Mouse (Mus musculus) heart, embryonic 15.5 days (tissue): ENCODE measurements around the gene Prss16. TPM values are rescaled to one million over a fixed set of nuclear protein-coding genes. Genes with fewer than 3 reads are reported as not detected.
A peak's percentile ranks its signal among the peaks of the same experiment; 100 is the strongest.

Experiments
- ATAC-seq: fragments of 200-750 bp; cut with Nextera tagmentation; replicated peaks from 2 replicates; pipeline ENCODE4 v1.8.0; 2017; ENCODE audit warnings: low read depth, moderate TSS enrichment; ENCODE audit not compliant: insufficient number of reproducible peaks, insufficient read depth, low FRiP score
- H3K27ac ChIP-seq: fragments of 300-500 bp; sonication (generic); 2 replicates; pipeline ENCODE4 v1.5.1; 2015; ENCODE audit warnings: mild to moderate bottlenecking, inconsistent platforms
- H3K27me3 ChIP-seq: fragments of 300-500 bp; sonication (generic); 2 replicates; pipeline ENCODE4 v1.6.1; 2015; ENCODE audit warnings: inconsistent platforms
- H3K36me3 ChIP-seq: fragments of 300-500 bp; sonication (generic); 2 replicates; pipeline ENCODE4 v1.6.1; 2015; ENCODE audit warnings: mild to moderate bottlenecking, inconsistent platforms
- H3K4me1 ChIP-seq: fragments of 300-500 bp; sonication (generic); replicated peaks from 2 replicates; pipeline ENCODE4 v1.6.1; 2015; ENCODE audit warnings: inconsistent platforms
- H3K4me2 ChIP-seq: fragments of 300-500 bp; sonication (generic); 2 replicates; pipeline ENCODE4 v1.6.1; 2015; ENCODE audit warnings: inconsistent platforms, mild to moderate bottlenecking, moderate library complexity
- H3K4me3 ChIP-seq: fragments of 300-500 bp; sonication (generic); 2 replicates; pipeline ENCODE4 v1.5.1; 2015; ENCODE audit warnings: mild to moderate bottlenecking, inconsistent platforms
- H3K9ac ChIP-seq: fragments of 300-500 bp; sonication (generic); 2 replicates; pipeline ENCODE4 v1.6.1; 2015; ENCODE audit warnings: mild to moderate bottlenecking, inconsistent platforms
- H3K9me3 ChIP-seq: fragments of 300-500 bp; sonication (generic); replicated peaks from 2 replicates; pipeline ENCODE4 v1.6.1; 2016; ENCODE audit warnings: inconsistent platforms
- WGBS: fragments of 180-500 bp; shearing (Covaris S2); methylation state at CpG from one replicate; pipeline ENCODE4 v1.1.7; 2015; ENCODE audit warnings: mixed read lengths; 5-methylcytosine and 5-hydroxymethylcytosine counted together
- polyA plus RNA-seq: library from polyadenylated mRNA; unstranded; fragments of >200 nt; fragmentation: Nextera tagmentation; extraction: Ambion mirVana; gene quantifications from 2 replicates; pipeline ENCODE4 v1.2.1, GENCODE M21; 2015

The Prss16 gene
- polyA plus RNA-seq, 1 experiment from 2014 or later, result 9.5 TPM

DNA sequence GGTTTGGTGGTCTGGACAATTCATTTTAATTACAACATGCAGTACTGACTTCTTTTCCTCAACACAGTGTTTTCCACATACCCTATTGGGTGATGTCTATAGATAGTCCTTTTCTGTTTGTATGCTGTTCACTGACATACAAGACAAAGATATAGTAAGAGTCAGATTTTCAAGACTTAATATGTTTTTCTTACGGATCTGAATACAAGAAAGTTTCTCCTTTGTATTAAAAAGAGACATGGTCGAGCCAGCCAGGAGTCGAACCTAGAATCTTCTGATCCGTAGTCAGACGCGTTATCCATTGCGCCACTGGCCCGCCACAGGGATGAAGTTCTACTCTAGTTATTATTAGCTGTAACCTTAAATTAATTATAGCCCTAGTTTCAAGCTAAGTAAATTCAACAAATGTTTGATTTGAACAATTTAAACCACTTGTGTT is 11.4 kb upstream of the Prss16 start:
- Histone ChIP-seq H3K9ac (peak overlapping the region; percentile 57), H3K4me3 (peak overlapping the region; percentile 61), H3K4me2 (peak overlapping the region; percentile 77), H3K36me3 (no peaks in the 10 kb centered on the region), H3K9me3 (no peaks in the 10 kb centered on the region), H3K4me1 (peaks cover 4% of the 10 kb centered on the region; the same call in 1 of the 2 replicates), H3K27me3 (peaks cover 11% of the 10 kb centered on the region), H3K27ac (no peak overlapping the region; the same call in 1 of the 2 replicates)
- under 1% methylated on average over 8 of the region's 8 CpGs for WGBS
- peak; percentile 43; the same call in 1 of the 2 replicates for ATAC-seq

DNA sequence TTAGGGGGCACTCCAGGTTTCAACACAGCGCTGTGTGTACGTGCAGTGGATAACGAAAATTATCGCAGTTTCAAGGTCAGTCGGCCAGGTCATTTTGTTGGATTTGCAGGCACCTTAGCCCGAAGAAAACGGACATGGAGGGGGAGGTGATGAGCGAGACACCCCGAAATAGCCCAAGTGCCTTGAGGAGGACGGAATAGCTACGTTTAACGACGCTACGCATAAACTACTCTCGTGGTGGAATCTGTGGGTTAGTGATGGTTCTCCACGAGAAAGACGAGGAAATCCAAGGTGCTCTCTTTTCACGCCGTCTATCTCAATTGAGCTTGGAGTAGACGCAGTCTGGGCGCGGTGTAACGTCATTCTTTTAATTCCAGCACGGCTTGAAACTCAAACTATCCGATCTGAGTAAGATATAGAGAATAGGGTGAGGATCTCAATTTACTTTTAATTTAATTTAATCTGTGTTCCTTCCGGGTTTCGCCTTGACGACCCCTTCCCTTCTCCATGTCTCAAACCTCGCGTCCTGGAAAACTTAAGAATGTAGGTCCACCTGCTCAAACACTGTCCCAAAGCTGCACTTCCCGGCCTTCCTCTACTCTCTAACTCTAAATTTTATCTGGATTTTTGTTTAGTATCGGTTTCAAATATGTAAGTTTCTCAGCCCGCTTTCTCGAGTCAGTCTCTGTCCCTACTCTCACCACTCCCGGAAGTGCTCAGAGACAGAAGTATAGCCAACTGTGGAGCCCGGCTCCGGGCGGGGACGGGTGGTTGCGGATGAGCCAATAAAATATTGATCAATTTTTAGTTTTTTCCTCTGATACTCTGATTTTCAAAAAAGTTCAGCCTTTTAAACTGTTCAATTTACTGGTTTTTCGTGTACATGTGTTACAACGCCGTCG is 10.6 kb upstream of the Prss16 start:
- peak overlapping the region; percentile 57 for H3K9ac ChIP-seq
- 2% methylated on average over 44 of the region's 44 CpGs for WGBS
- H3K27me3 ChIP-seq, result peaks cover 17% of the 10 kb centered on the region
- peak overlapping the region; percentile 61 for H3K4me3 ChIP-seq
- no peaks in the 10 kb centered on the region for H3K36me3 ChIP-seq
- no peaks in the 10 kb centered on the region for H3K9me3 ChIP-seq
- 0 out of 2 replicates have a peak, but pooled peaks cover 4% of the 10 kb centered on the region for H3K4me1 ChIP-seq
- H3K4me2 ChIP-seq, result peak overlapping the region; percentile 77
- H3K27ac ChIP-seq, result no peak overlapping the region
- ATAC-seq, result no peak

DNA sequence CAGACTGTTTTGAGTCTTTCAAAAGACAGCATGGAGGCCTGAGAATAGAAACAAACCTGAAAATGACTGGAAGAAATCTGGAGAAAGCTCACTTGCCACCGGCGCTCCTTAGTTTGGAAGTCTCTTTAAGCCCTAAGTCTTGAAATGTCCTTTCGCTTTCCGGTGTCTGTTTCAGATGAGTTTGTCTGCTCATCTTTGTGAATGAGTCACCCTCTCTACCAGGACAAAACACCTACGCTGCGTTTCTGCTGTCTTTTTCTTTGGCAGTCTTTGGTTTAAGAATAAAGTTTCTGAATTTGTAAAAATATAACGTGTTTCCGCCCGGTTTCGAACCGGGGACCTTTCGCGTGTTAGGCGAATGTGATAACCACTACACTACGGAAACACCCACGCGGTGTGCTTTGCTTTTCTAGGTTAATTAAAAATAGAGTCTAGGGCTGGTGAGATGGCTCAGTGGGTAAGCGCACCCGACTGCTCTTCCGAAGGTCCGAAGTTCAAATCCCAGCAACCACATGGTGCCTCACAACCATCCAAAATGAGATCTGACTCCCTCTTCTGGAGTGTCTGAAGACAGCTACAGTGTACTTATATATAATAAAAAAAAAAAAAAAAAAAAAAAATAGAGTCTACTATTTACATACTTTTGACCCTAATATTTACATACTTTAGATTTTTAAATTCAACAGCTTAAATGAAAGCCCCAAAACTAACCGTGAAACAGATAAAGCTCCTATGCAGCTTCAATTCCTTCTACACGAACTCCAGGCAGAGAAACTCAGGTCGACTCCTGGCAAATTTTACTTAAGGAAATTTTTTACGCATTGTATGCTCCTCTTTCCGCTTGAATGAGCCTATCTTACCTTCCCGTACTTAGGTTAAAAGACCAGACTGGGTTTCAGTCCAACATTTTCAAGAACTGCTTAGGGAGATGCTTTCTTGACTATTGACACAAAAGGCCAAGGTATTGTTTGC is 6.2 kb upstream of the Prss16 start:
- 16% methylated on average over 27 of the region's 27 CpGs for WGBS
- peaks cover 10% of the 10 kb centered on the region for H3K4me1 ChIP-seq
- no peaks in the 10 kb centered on the region for H3K9me3 ChIP-seq
- peak overlapping the region; percentile 55 for H3K4me2 ChIP-seq
- H3K4me3 ChIP-seq, result 0 out of 2 replicates have a peak overlapping the region, but pooled peaks have one; percentile 28
- H3K27me3 ChIP-seq, result peaks cover 53% of the 10 kb centered on the region
- no peaks in the 10 kb centered on the region for H3K36me3 ChIP-seq
- ATAC-seq, result 0 out of 2 replicates have a peak, but pooled peaks have one; percentile 53
- no peak overlapping the region for H3K27ac ChIP-seq
- no peak overlapping the region for H3K9ac ChIP-seq

DNA sequence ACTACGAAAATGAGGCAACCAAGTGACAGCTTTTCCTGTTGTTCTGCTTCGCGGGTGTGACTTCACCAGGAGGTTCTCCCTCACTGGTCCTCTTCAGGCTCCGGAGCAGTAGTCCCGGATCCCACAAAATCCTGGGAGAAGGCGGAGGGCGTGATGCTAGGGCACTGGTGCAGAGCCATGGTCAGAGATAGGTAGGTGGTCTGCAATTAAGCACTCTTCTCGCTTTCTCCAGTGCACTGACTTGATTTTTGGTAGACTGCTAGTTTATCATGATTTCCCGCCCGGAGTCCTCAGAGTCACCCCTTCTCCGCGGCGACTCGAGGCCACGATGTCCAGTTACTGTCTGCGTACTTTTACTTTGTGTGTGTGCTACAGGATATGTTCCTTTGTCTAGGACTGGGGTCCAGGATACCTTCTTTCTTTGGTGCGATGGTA is 4.9 kb upstream of the Prss16 start:
- Histone ChIP-seq H3K27me3 (peaks cover 66% of the 10 kb centered on the region), H3K4me3 (peak overlapping the region; percentile 28), H3K36me3 (no peaks in the 10 kb centered on the region), H3K9me3 (no peaks in the 10 kb centered on the region), H3K4me2 (peak overlapping the region; percentile 55), H3K27ac (no peak overlapping the region), H3K9ac (no peak overlapping the region), H3K4me1 (peaks cover 10% of the 10 kb centered on the region)
- WGBS, result 10% methylated on average over 17 of the region's 17 CpGs
- no peak for ATAC-seq

DNA sequence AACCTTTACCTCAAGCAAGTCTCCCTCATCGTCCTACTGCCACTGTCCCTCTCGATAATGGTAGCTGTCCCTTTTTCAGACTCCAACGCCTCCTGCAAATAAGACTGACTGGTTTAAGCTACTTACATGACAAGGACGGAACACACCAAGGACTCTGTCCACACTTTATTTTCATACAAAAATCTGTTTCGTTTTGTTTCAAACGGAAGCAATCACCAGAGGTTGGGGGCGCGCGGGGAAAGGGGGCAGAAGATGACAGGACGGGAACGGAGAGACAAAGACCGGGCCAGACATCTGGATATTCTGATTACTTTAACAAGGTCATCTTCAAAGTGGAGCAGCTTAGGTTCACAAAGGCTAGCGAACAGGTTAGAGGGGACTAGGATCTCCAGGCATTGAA is 4.2 kb upstream of the Prss16 start:
- WGBS, result 20% methylated on average over 13 of the region's 13 CpGs
- Histone ChIP-seq H3K27me3 (peaks cover 69% of the 10 kb centered on the region), H3K4me3 (peak overlapping the region; percentile 21; the same call in 1 of the 2 replicates), H3K4me1 (peaks cover 10% of the 10 kb centered on the region), H3K4me2 (peak overlapping the region; percentile 55), H3K9ac (no peak overlapping the region), H3K9me3 (no peaks in the 10 kb centered on the region), H3K36me3 (no peaks in the 10 kb centered on the region), H3K27ac (no peak overlapping the region)
- no peak for ATAC-seq

DNA sequence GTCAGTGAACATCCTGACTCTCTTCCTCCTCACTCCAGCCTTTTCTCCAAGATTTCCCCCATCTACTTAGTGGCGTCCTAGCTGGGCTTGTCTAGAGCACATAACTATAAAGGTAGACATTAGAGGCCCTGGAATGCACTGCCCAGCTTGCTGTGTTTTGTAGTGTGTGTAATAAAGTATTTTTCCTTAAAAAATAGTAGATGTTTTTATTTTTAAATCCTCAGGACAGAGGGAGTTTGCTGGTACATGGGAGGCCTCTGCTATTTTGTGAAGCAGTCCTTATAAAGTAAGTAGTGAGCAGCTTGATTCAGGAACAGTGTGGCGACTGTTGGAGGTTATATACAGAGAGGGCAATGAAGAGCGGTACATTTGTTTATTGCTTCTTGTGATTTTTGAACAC is 835 bp downstream of the Prss16 start:
- no peak overlapping the region for H3K4me3 ChIP-seq
- 74% methylated on average over 3 of the region's 3 CpGs for WGBS
- ATAC-seq, result no peak

DNA sequence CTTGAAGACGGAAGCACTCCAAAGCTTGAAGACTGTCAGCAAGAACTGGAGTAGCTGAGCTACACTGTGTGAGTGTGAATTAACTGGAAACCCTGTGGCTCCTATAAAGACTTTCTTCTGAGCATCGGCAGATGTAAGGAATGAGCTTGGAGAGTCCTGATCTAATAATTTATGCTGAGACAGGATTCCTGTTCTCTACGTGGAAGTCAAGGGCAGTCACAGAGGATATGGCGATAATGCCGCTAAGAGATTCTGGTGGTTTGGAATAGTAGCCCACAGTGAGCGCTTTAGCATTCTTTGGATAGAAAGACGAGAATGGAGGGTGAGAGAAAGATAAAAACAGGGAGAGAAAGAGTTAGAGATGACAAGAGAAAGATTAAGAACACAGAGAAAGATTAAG is 1.7 kb downstream of the Prss16 start:
- no peak overlapping the region for H3K27ac ChIP-seq
- H3K9ac ChIP-seq, result no peak overlapping the region
- no peaks in the 10 kb centered on the region for H3K9me3 ChIP-seq
- H3K4me3 ChIP-seq, result 0 out of 2 replicates have a peak overlapping the region, but pooled peaks have one; percentile 2
- peaks cover 19% of the 10 kb centered on the region for H3K4me1 ChIP-seq
- H3K4me2 ChIP-seq, result no peak overlapping the region
- no peak for ATAC-seq
- H3K36me3 ChIP-seq, result no peaks in the 10 kb centered on the region
- H3K27me3 ChIP-seq, result peaks cover 95% of the 10 kb centered on the region
- WGBS, result 56% methylated on average over 7 of the region's 7 CpGs

More for the DNA sequence above, 835 bp downstream of the Prss16 start:
- no peak overlapping the region for H3K4me2 ChIP-seq
- H3K27ac ChIP-seq, result no peak overlapping the region
- H3K9me3 ChIP-seq, result no peaks in the 10 kb centered on the region
- no peak overlapping the region for H3K9ac ChIP-seq
- H3K4me1 ChIP-seq, result peaks cover 19% of the 10 kb centered on the region
- H3K27me3 ChIP-seq, result peaks cover 93% of the 10 kb centered on the region
- H3K36me3 ChIP-seq, result no peaks in the 10 kb centered on the region

DNA sequence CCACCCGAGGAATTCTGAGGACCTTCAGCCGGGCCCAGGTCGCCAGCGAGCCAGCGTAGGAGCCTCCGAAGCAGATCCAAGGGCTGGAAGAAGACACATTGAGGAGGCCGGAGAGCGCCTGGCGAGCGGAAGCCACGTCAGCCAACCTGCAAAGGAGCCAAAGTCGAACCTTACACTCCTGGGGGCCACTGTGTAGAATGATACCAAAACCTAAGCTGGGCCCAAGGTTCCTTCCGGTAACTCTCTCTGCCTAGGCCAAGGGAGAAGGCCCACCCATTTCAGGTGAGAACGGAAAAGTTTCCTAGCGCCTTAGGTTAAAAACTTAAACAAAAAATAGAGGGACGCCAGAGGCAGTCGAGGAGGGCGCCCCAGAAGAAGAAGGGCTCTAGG is 2.4 kb downstream of the Prss16 start:
- H3K27ac ChIP-seq, result no peak overlapping the region
- no peaks in the 10 kb centered on the region for H3K9me3 ChIP-seq
- WGBS, result 6% methylated on average over 18 of the region's 18 CpGs
- no peaks in the 10 kb centered on the region for H3K36me3 ChIP-seq
- H3K4me1 ChIP-seq, result peaks cover 19% of the 10 kb centered on the region
- H3K4me3 ChIP-seq, result peak overlapping the region; percentile 64
- H3K27me3 ChIP-seq, result peaks cover 95% of the 10 kb centered on the region
- H3K9ac ChIP-seq, result no peak overlapping the region
- no peak for ATAC-seq
- peak overlapping the region; percentile 93 for H3K4me2 ChIP-seq

DNA sequence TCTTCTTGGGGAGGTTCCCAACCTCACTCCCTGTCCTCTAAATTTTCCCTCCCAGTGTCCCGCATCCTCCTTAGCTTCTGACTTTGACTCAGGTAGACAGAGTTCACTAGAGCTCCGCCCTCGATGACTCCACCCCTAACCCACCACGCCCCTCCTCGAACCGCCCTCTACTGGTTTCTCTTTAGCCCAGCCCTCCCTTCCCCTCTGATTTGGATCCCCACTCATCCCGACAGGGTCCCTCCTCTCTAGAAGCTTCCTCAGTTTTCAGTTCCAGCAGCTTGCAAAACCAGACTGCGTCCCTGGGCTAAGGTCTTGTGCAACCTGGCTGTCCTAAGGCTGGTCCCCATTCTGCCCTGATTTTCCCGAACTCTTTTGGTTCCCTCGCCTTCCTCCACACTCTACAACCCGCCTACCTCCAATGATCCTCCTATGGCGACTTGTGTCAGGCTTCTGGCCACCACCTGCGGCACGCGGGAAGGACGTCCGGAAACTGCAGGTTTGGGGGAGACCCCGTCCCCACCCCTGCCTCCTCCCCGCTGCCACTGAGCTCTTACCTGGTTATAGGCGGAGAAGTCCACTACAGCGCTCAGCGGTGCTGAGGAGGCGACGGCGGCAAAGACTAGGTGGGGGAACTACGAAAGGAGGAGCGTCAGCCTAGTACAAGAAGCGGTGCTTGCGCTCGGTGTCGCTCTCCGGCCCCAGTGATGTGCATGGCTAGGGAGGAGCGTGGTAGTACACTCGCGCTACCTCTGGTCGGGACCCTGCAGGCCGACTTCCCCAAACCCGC is 3.0 kb downstream of the Prss16 start:
- WGBS, result under 1% methylated on average over 38 of the region's 38 CpGs
- H3K36me3 ChIP-seq, result no peaks in the 10 kb centered on the region
- no peak overlapping the region; the same call in 1 of the 2 replicates for H3K27ac ChIP-seq
- peak overlapping the region; percentile 64 for H3K4me3 ChIP-seq
- H3K9ac ChIP-seq, result peak overlapping the region; percentile 53
- peaks cover 19% of the 10 kb centered on the region for H3K4me1 ChIP-seq
- H3K27me3 ChIP-seq, result peaks cover 96% of the 10 kb centered on the region
- no peaks in the 10 kb centered on the region for H3K9me3 ChIP-seq
- peak overlapping the region; percentile 93 for H3K4me2 ChIP-seq
- peak; percentile 66 for ATAC-seq

DNA sequence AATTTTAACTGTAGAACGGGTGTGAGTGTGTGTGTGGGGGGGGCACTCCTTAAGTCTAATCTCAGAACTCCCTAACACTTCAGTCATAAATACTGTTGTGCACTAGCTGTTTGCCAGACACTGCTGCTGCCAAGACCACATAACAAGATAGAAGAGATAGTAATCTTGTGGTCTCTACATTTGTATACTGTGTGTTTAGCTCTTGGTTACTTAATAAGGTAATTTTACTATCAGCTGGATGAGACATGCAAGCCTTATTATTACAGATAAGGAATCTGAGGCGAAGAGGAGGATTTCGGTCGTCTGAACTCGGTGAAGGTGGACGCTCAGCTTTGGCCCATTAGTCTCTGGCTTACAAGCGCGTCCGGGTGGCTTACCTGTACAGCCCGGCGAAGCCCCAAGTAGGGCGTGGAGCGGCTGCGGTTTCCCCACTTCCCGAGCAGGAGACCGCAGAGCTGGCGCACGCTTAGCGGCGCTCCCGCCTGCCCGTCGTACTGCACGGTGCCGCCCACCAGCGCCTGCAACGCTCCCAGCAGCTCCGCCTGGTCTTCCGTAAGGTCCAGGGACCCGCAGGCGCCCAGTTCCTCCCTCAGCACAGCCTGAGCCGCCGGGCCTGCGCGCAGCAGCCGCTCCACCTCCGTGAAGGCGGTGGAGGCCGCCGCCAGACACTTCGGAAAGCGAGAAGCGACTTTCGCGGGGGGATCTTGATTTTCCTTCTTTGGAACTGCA is 3.8 kb downstream of the Prss16 start:
- H3K27ac ChIP-seq, result no peak overlapping the region
- peaks cover 99% of the 10 kb centered on the region for H3K27me3 ChIP-seq
- no peaks in the 10 kb centered on the region for H3K9me3 ChIP-seq
- H3K4me2 ChIP-seq, result peak overlapping the region; percentile 93
- WGBS, result under 1% methylated on average over 45 of the region's 45 CpGs
- peak overlapping the region; percentile 64 for H3K4me3 ChIP-seq
- H3K9ac ChIP-seq, result peak overlapping the region; percentile 53
- ATAC-seq, result peak; percentile 60
- peaks cover 19% of the 10 kb centered on the region for H3K4me1 ChIP-seq
- no peaks in the 10 kb centered on the region for H3K36me3 ChIP-seq
